Mouse (Mus musculus): ENCODE results near the gene Tead3. TPM values are rescaled to one million over a fixed set of nuclear protein-coding genes. Genes with fewer than 3 reads are reported as not detected.

Tead3 gene
- not detected for polyA plus RNA-seq (2017; shearing (Covaris generic))

GRCm38 (mm10) chr17:28350466-28351352 is at the start of gene Tead3:
Gene Tead3 (minus strand): TSS chr17:28350817.

GRCm38 (mm10) chr17:28365122-28365521 is 14.5 kb upstream of the Tead3 start, which contains the start of gene Tulp1:
Gene Tulp1 (minus strand): TSS chr17:28365222.

GRCm38 (mm10) chr17:28328366-28328928 is 22.2 kb downstream of the Tead3 start, which contains the start of gene Rpl10a:
Gene Rpl10a (plus strand): TSS chr17:28328471.

GRCm38 (mm10) chr17:28313212-28313879 is 37.3 kb downstream of the Tead3 start, which contains the start of gene Fance:
Gene Fance (plus strand): TSS chr17:28313519.

Other genes starting within 250 kb of the Tead3 start
- gene Scube3, start 208.7 kb downstream of the Tead3 start, polyA plus RNA-seq (2017; shearing (Covaris generic)) = not detected
- gene Zfp523, start 173.7 kb downstream of the Tead3 start, polyA plus RNA-seq (2017; shearing (Covaris generic)) = 21.5 TPM
- gene Def6, start 143.0 kb downstream of the Tead3 start, polyA plus RNA-seq (2017; shearing (Covaris generic)) = 165 TPM
- gene Ppard, start 118.1 kb downstream of the Tead3 start, polyA plus RNA-seq (2017; shearing (Covaris generic)) = 9.0 TPM
- 25.4 TPM for gene Fance, start 37.3 kb downstream of the Tead3 start, polyA plus RNA-seq (2017; shearing (Covaris generic))
- gene Rpl10a, start 22.3 kb downstream of the Tead3 start, polyA plus RNA-seq (2017; shearing (Covaris generic)) = 349 TPM
- gene Tulp1, start 14.4 kb upstream of the Tead3 start, polyA plus RNA-seq (2017; shearing (Covaris generic)) = not detected
- 84.8 TPM for gene Fkbp5, start 166.7 kb upstream of the Tead3 start, polyA plus RNA-seq (2017; shearing (Covaris generic))
- gene Armc12, start 180.0 kb upstream of the Tead3 start, polyA plus RNA-seq (2017; shearing (Covaris generic)) = not detected
- gene Clpsl2, start 198.6 kb upstream of the Tead3 start, polyA plus RNA-seq (2017; shearing (Covaris generic)) = not detected
- not detected for gene Clps, start 209.9 kb upstream of the Tead3 start, polyA plus RNA-seq (2017; shearing (Covaris generic))
- gene Lhfpl5, start 224.8 kb upstream of the Tead3 start, polyA plus RNA-seq (2017; shearing (Covaris generic)) = 0.26 TPM